In the genomic region with DNA sequence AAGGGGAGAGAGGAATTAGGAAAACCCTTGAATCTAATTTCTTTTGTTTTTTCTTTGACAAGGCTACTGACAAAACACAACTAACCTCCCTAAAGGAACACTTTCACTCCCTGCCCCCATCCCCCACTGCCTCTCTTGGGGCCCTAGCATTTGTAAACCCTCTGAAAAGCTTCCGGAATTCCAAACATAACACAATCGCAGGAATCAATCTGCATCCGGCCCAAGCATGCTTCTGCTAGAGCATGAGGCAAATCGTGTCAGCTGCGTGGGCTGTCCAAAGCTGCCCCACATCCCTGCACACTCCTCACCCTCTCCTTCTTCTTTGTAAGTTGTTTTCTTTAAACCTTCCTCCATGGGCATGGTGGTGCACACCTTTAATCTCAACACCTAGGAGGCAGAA, we compare ENCODE assay signal across 11 mouse cellular contexts. TPM values are rescaled to one million over a fixed set of nuclear protein-coding genes. Genes with fewer than 3 reads are reported as not detected.
DNase-seq lines count a peak whose midpoint lies in the region; ATAC-seq lines count a peak whose summit lies in the region.
"Had no signal": no experiment of that assay in that cellular context is flagged by ENCODE, and none has a peak within 500 bp of the region (broad histone marks: within the 10 kb centered on the region; RNA-seq: fewer than 3 reads in every experiment).

No protein-coding gene starts in this region.

- no peak overlapping the region for H3K4me2 ChIP-seq in midbrain, embryonic 13.5 days (replicated peaks)
- no peak overlapping the region for H3K4me2 ChIP-seq in midbrain, embryonic 16.5 days (ENCODE audit: low read length)

- no peaks in the 10 kb centered on the region for H3K36me3 ChIP-seq in midbrain, embryonic 13.5 days
- no peaks in the 10 kb centered on the region for H3K36me3 ChIP-seq in midbrain, embryonic 16.5 days (ENCODE audit: control insufficient read depth, insufficient read depth, low read length)
- H3K36me3 ChIP-seq: G1E had no signal

- no peak overlapping the region for H3K9ac ChIP-seq in midbrain, embryonic 13.5 days (replicated peaks)
- H3K9ac ChIP-seq in midbrain, embryonic 16.5 days (ENCODE audit: low read depth, low read length) = no peak overlapping the region

- H3K9me3 ChIP-seq in midbrain, embryonic 13.5 days = no peaks in the 10 kb centered on the region
- H3K9me3 ChIP-seq in midbrain, embryonic 16.5 days (replicated peaks; ENCODE audit: control insufficient read depth, low read length, poor library complexity, severe bottlenecking) = no peaks in the 10 kb centered on the region

- no peaks in the 10 kb centered on the region for H3K27me3 ChIP-seq in midbrain, embryonic 13.5 days
- H3K27me3 ChIP-seq in midbrain, embryonic 16.5 days (ENCODE audit: control insufficient read depth, insufficient read depth, low read depth, low read length) = no peaks in the 10 kb centered on the region

- H3K4me1 ChIP-seq in midbrain, embryonic 13.5 days (replicated peaks) = peaks cover 19% of the 10 kb centered on the region
- H3K4me1 ChIP-seq in midbrain, embryonic 16.5 days (ENCODE audit: control insufficient read depth, insufficient read depth, low read length) = peaks cover 10% of the 10 kb centered on the region

- peak overlapping the region; percentile 5; the same call in 1 of the 2 replicates for H3K27ac ChIP-seq in midbrain, embryonic 13.5 days
- H3K27ac ChIP-seq in midbrain, embryonic 16.5 days (ENCODE audit: low read length) = no peak overlapping the region

- no peak for ATAC-seq in midbrain, embryonic 13.5 days
- no peak for ATAC-seq in midbrain, embryonic 16.5 days
- ATAC-seq in monocyte, adult 5-6 weeks (replicated peaks; ENCODE audit: insufficient number of reproducible peaks, low FRiP score, low TSS enrichment, poor library complexity, severe bottlenecking) = no peak
- ATAC-seq: forebrain, embryonic 16.5 days had no signal

- no peak overlapping the region for H3K4me3 ChIP-seq in midbrain, embryonic 13.5 days (replicated peaks)
- H3K4me3 ChIP-seq in midbrain, embryonic 16.5 days (ENCODE audit: low read depth, low read length) = no peak overlapping the region

- 33% methylated on average over 5 of the region's 5 CpGs for WGBS in midbrain, embryonic 13.5 days
- WGBS in midbrain, embryonic 16.5 days = 35% methylated on average over 5 of the region's 5 CpGs

- intact Hi-C loops in heart, postnatal 10 days (cut with DNase I) = no loop called here
- intact Hi-C loops in gastrocnemius, postnatal 14 days (cut with DNase I; ENCODE audit: low total_unique reads) = no loop called here

- peak; percentile 49 to 55 for DNase-seq in heart, postnatal 10 days
- DNase-seq in kidney, postnatal 4 days = peak; percentile 69 to 78
- peak; percentile 42 for DNase-seq in yolk sac, embryonic 10.5 days (ENCODE audit: low spot score)
- no peak for DNase-seq in gastrocnemius, postnatal 14 days
- no peak for DNase-seq in layer of hippocampus, postnatal 14 days (ENCODE audit: low spot score in 2 of 2)
- DNase-seq: cerebellum, postnatal 36 days had no signal

RNA-seq across cellular contexts. Expression of gene Scml4, which starts 4.9 kb away (rescaled TPM):
- polyA plus RNA-seq in midbrain, embryonic 13.5 days (2015; fragmentation: Nextera tagmentation; extraction: Ambion mirVana) = 10.3 and 11.3 TPM in 2 replicates
- polyA plus RNA-seq in midbrain, embryonic 16.5 days (2015; fragmentation: Nextera tagmentation; extraction: Ambion mirVana) = 19.5 and 22.0 TPM in 2 replicates
- 1 to 10 TPM; 3.6 TPM for total RNA-seq in heart, postnatal 10 days (2021)
- 5.4 to 25.0 TPM (median 10.3 TPM) in 3 replicates for total RNA-seq in monocyte, adult 5-6 weeks (2017)
- 1 to 10 TPM; 2.0 to 2.8 TPM for total RNA-seq in gastrocnemius, postnatal 14 days (2021)
- total RNA-seq in layer of hippocampus, postnatal 14 days (2021) = 1 to 10 TPM; 6.0 to 6.1 TPM
- total RNA-seq: G1E had no signal
- polyA plus RNA-seq: G1E had no signal

Comparison
In these comparisons a context has a peak if more than half of its experiments do, and no peak if none do; other contexts are left out.
1. DNase-seq: peak in heart, postnatal 10 days (2 of 2), kidney, postnatal 4 days (2 of 2) and yolk sac, embryonic 10.5 days (single experiment); none in gastrocnemius, postnatal 14 days (single experiment) and layer of hippocampus, postnatal 14 days (0 of 2).